Mouse (Mus musculus): ENCODE results near the gene Trim30d. TPM values are rescaled to one million over a fixed set of nuclear protein-coding genes. Genes with fewer than 3 reads are reported as not detected.
"Not testable (repeated sequence)": the region's sequence is repeated elsewhere in the genome, so short reads cannot be mapped to it uniquely, and the experiment has no call there.

Trim30d gene
- under 1 TPM; 0.34 to 0.64 TPM for total RNA-seq (2021)
- long read RNA-seq, experiment 1: 0 reads
- long read RNA-seq, experiment 2, partial matches to known transcripts: 0 of 1 reads
- long read RNA-seq, experiment 2, other reads (novel, unspliced or antisense): 1 of 1 reads

GRCm38 (mm10) chr7:104507421-104508065 lies at the start of gene Trim30d:
Gene Trim30d (minus strand): TSS chr7:104507849.
- DNase-seq (ENCODE audit: low spot score): peak; percentile 7

- no peak for DNase-seq (ENCODE audit: low spot score)
These were observed 45.1 kb upstream of the Trim30d start for GRCm38 (mm10) chr7:104552700-104553099.

- DNase-seq (ENCODE audit: low spot score): no peak
These were observed 42.2 kb upstream of the Trim30d start, which contains the start of gene Olfr651 for GRCm38 (mm10) chr7:104549833-104550232. Gene Olfr651 (plus strand): TSS chr7:104550133.

- no peak for DNase-seq (ENCODE audit: low spot score)
These were observed 5.9 kb downstream of the Trim30d start for GRCm38 (mm10) chr7:104501589-104502371.

- DNase-seq (ENCODE audit: low spot score): not testable (repeated sequence)
These were observed 6.5 kb downstream of the Trim30d start for GRCm38 (mm10) chr7:104501186-104501585.

GRCm38 (mm10) chr7:104499464-104499863 lies 8.2 kb downstream of the Trim30d start:
- DNase-seq (ENCODE audit: low spot score): not testable (repeated sequence)

GRCm38 (mm10) chr7:104465065-104465744 lies 42.4 kb downstream of the Trim30d start, which contains the start of gene Trim30a:
Gene Trim30a (minus strand): TSS chr7:104465193.
- DNase-seq (ENCODE audit: low spot score): peak; percentile 5

GRCm38 (mm10) chr7:104445961-104446645 lies 61.5 kb downstream of the Trim30d start:
- peak; percentile 31 for DNase-seq (ENCODE audit: low spot score)

Other genes with a start within 250 kb of the Trim30d start
- gene Trim5, start 219.8 kb downstream of the Trim30d start, total RNA-seq (2021): under 1 TPM; 0.57 to 0.59 TPM
- gene Trim12a, start 192.4 kb downstream of the Trim30d start, total RNA-seq (2021): 1 to 10 TPM; 3.4 to 3.6 TPM
- not detected for gene Trim34b, start 178.4 kb downstream of the Trim30d start, total RNA-seq (2021)
- gene Trim12c, start 154.5 kb downstream of the Trim30d start, total RNA-seq (2021): 1 to 10 TPM; 2.4 to 2.8 TPM
- gene Trim30b, start 138.0 kb downstream of the Trim30d start, total RNA-seq (2021): not detected
- gene Trim30c, start 107.0 kb downstream of the Trim30d start, total RNA-seq (2021): not detected
- under 1 TPM; 0.53 to 1.00 TPM for gene Trim30a, start 42.7 kb downstream of the Trim30d start, total RNA-seq (2021)
- not detected for gene Olfr651, start 42.3 kb upstream of the Trim30d start, total RNA-seq (2021)
- not detected for gene Olfr652, start 53.1 kb upstream of the Trim30d start, total RNA-seq (2021)
- gene Olfr653, start 69.5 kb upstream of the Trim30d start, total RNA-seq (2021): not detected
- not detected for gene Olfr654, start 79.2 kb upstream of the Trim30d start, total RNA-seq (2021)
- gene Olfr655, start 93.9 kb upstream of the Trim30d start, total RNA-seq (2021): not detected
- not detected for gene Olfr656, start 106.1 kb upstream of the Trim30d start, total RNA-seq (2021)
- gene Olfr657, start 116.9 kb upstream of the Trim30d start, total RNA-seq (2021): not detected
- gene Olfr658, start 139.5 kb upstream of the Trim30d start, total RNA-seq (2021): not detected
- not detected for gene Olfr659, start 158.9 kb upstream of the Trim30d start, total RNA-seq (2021)
- not detected for gene Olfr661, start 178.7 kb upstream of the Trim30d start, total RNA-seq (2021)

All from gastrocnemius, adult 18-20 months (tissue).